Mouse (Mus musculus): ENCODE data around the gene Zfp940.
A peak's percentile ranks its signal among the peaks of the same experiment; 100 is the strongest.

Gene Zfp940

GRCm38 (mm10) chr7:29807046-29807445, 46.4 kb downstream of the Zfp940 start:
- no peak for DNase-seq (ENCODE audit: low spot score)

GRCm38 (mm10) chr7:29792906-29793305, 60.6 kb downstream of the Zfp940 start:
- DNase-seq (ENCODE audit: low spot score): no peak

GRCm38 (mm10) chr7:29785888-29786287, 67.6 kb downstream of the Zfp940 start:
- no peak for DNase-seq (ENCODE audit: low spot score)

GRCm38 (mm10) chr7:29785023-29785422, 68.4 kb downstream of the Zfp940 start:
- no peak for DNase-seq (ENCODE audit: low spot score)

- DNase-seq (ENCODE audit: low spot score): peak; percentile 91
Observed at GRCm38 (mm10) chr7:29783871-29784551, 69.5 kb downstream of the Zfp940 start, which contains the start of gene Zfp30. TSS of gene Zfp30 (plus strand) at chr7:29783998.

Measured in adipocyte (in vitro differentiated cells).